Mouse (Mus musculus): ENCODE results near the gene Klhl29. TPM values are rescaled to one million over a fixed set of nuclear protein-coding genes. Genes with fewer than 3 reads are reported as not detected.

Gene Klhl29
- total RNA-seq, 4 experiments from 2014 or later, result 2.1 to 3.5 (median 2.7) TPM

- no peak for DNase-seq (ENCODE audit: low spot score in 2 of 2)
These were observed 337.5 kb downstream of the Klhl29 start for GRCm38 (mm10) chr12:5038008-5038407.

DNA sequence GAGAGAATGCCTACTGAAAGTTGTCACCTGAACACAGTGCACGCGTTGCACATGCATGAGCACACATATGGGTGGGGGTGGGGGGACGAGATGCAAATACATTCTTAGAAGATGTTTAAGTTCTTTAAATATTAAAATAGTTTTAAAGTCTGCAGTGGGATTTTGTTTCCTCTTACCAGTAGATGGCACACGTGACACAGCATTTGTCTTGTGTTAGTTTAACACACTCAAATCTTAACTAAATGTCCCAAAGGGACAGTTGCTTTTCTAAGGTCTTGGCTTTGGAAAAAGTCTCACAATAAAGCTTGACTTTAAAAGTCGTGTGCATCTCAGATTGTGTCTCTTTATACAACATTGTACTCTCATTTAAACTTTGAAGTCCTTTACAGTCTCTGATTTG, 346.4 kb downstream of the Klhl29 start:
- DNase-seq (ENCODE audit: low spot score in 2 of 2), result no peak

All from gastrocnemius, adult 8-10 months (tissue).